Mouse (Mus musculus) E14TG2a.4 (cell line): ENCODE results near the gene Clec2l.

Experiments
- H3K27me3 ChIP-seq: 2 replicates; pipeline ENCODE4 v1.6.1; 2014; ENCODE audit warnings: low read length, control low read depth; ENCODE audit not compliant: insufficient read depth
- H3K36me3 ChIP-seq: 2 replicates; pipeline ENCODE4 v1.6.1; 2014; ENCODE audit warnings: low read length, control low read depth; ENCODE audit not compliant: insufficient read depth
- H3K4me1 ChIP-seq: replicated peaks from 2 replicates; pipeline ENCODE4 v1.6.1; 2014; ENCODE audit warnings: low read depth, low read length, control low read depth
- H3K4me3 ChIP-seq: replicated peaks from 2 replicates; pipeline ENCODE4 v1.5.1; 2014; ENCODE audit warnings: mild to moderate bottlenecking, low read length
- H3K9me3 ChIP-seq: 2 replicates; pipeline ENCODE4 v1.6.1; 2014; ENCODE audit warnings: low read length, control low read depth
- CTCF ChIP-seq: conservative IDR thresholded peaks from 2 replicates; pipeline ENCODE4 v1.5.1; 2014; ENCODE audit warnings: low read length
- NANOG ChIP-seq: IDR thresholded peaks from 2 replicates; pipeline ENCODE4 v1.6.1; 2014; ENCODE audit warnings: borderline replicate concordance, low read length, mixed read lengths
- POU5F1 ChIP-seq: IDR thresholded peaks from 2 replicates; pipeline ENCODE4 v1.6.1; 2014; ENCODE audit warnings: low read length, borderline replicate concordance

Clec2l gene

DNA sequence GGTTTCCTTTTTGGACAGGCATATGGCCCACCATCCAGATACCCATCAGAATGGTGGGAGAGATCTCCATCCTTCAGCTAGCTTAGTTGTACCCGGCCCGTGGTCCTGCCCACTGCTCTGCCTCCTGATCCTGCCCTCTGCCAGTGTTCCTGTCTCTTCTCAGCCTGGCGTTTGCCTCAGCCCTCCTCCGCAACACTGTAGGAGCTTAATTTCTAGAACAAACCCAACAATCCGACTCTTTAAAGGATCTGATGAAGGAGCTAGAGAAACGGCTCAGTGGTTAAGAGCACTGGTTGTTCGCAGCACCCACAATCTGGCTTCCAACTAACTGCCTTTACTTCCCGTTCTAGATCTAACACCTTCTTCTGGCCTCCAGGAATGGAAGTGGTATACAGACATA is 28.4 kb upstream of the Clec2l start:
- H3K9me3 ChIP-seq: no peaks in the 10 kb centered on the region
- no peak for TF ChIP-seq CTCF
- TF ChIP-seq NANOG: no peak
- no peak for TF ChIP-seq POU5F1
- peaks cover 71% of the 10 kb centered on the region for H3K27me3 ChIP-seq
- peaks cover 18% of the 10 kb centered on the region for H3K4me1 ChIP-seq
- H3K4me3 ChIP-seq: no peak overlapping the region
- no peaks in the 10 kb centered on the region for H3K36me3 ChIP-seq

DNA sequence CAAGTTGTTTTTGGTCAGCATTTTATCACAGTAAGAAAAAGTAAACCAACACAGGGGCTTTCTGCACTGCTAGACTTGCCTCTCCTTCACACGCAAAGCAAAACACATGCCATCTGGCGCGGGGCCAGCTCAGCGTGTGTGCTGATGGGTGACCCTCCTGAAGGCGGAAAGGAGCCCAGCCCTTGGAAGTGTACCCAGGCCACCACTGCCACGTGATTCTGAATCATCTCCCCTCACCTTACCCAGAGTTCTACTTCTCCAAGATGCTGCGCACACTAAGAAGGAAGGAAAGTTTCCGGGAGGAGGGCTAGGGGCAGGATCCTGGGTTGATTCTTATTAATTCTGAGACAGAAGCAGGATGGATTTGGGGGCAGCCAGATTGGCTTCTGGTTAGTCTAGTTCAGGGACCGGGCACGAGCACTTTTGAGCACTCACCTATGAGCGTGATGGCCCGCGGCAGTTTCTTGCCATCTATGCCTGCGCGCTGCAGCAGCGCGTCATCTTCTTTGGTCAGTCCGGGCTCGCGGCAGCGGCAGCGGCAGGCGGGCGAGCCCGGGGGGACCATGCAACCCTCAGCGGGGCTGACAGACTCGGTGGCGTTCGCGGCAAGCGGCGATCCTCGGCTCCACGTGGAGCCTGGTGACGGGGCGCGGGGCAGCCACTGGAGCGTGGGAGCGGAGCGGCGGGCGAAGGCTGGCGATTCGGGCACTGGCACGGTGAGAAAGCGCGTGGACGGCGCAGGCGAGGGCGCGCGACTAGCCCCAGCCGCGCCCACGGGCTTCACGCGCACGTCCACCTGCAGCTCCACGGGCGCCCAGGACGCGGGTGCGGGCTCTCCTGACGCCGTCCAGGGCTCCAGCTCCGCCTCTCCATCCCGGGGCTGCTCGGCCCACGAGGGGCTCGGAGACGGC is 26.7 kb upstream of the Clec2l start:
- TF ChIP-seq NANOG: no peak
- TF ChIP-seq POU5F1: no peak
- no peak for TF ChIP-seq CTCF
- no peaks in the 10 kb centered on the region for H3K36me3 ChIP-seq

DNA sequence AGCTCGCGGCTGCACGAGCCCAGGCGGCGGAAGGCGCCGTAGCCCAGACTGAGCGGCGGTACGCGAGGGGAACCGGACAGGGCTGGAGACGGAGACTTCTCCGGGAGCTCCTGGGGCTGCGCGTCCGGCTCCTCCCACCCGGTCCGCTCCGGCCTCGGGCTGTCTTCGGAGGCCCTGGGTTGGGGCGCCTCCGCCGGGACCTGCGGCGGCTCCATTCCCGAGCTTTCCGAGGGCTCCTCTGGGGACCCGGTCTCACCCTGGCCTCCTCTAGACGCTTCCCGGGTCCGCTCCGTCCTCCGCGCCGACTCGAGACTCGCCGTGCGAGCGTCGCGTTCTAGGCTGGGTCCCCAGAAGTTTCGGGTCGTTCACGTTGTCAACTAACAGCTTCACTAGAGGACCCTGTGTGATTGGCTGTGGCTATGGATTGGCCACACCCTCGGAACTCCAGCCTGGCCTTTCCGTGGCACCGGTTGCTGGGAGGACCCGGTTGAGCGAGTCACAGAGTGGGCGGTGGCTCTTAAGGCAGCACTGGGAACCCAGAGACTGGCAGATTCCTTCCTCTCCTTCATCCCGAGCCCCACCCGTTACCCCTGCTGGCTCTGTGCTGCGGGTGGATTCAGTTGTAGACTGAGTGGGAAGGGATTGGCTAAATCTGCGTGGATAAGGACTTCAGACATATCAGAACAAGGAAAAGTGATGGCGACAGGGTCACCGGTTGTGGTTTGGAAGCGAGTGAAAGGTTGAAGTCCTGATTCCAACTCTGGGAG is 25.8 kb upstream of the Clec2l start, which contains the start of gene Klrg2:
TSS of gene Klrg2 (minus strand) at position 391 of the 767 bp plus-strand sequence.
- Histone ChIP-seq H3K9me3 (no peaks in the 10 kb centered on the region), H3K27me3 (peaks cover 96% of the 10 kb centered on the region)
- no peak for TF ChIP-seq CTCF

More for the DNA sequence above, 26.7 kb upstream of the Clec2l start:
- Histone ChIP-seq H3K4me1 (peaks cover 18% of the 10 kb centered on the region), H3K27me3 (peaks cover 89% of the 10 kb centered on the region), H3K4me3 (peak overlapping the region; percentile 86), H3K9me3 (no peaks in the 10 kb centered on the region)

GRCm38 (mm10) chr6:38640401-38640800 is 22.5 kb upstream of the Clec2l start:
- Histone ChIP-seq H3K27me3 (peaks cover 84% of the 10 kb centered on the region), H3K36me3 (no peaks in the 10 kb centered on the region), H3K4me3 (no peak overlapping the region), H3K9me3 (no peaks in the 10 kb centered on the region), H3K4me1 (peaks cover 20% of the 10 kb centered on the region)
- TF ChIP-seq CTCF: no peak
- no peak for TF ChIP-seq POU5F1
- TF ChIP-seq NANOG: no peak

More for the DNA sequence above, 25.8 kb upstream of the Clec2l start, which contains the start of gene Klrg2:
- H3K4me1 ChIP-seq: peaks cover 19% of the 10 kb centered on the region
- no peaks in the 10 kb centered on the region for H3K36me3 ChIP-seq
- H3K4me3 ChIP-seq: peak within 1 kb of the TSS; percentile 86

GRCm38 (mm10) chr6:38641228-38641627 is 21.6 kb upstream of the Clec2l start:
- Histone ChIP-seq H3K9me3 (no peaks in the 10 kb centered on the region), H3K4me3 (no peak overlapping the region), H3K36me3 (no peaks in the 10 kb centered on the region), H3K27me3 (peaks cover 82% of the 10 kb centered on the region), H3K4me1 (peaks cover 13% of the 10 kb centered on the region)
- TF ChIP-seq POU5F1 (no peak), CTCF (no peak), NANOG (no peak)

GRCm38 (mm10) chr6:38641645-38642044 is 21.2 kb upstream of the Clec2l start:
- peaks cover 82% of the 10 kb centered on the region for H3K27me3 ChIP-seq
- no peaks in the 10 kb centered on the region for H3K9me3 ChIP-seq
- no peaks in the 10 kb centered on the region for H3K36me3 ChIP-seq
- TF ChIP-seq NANOG: no peak
- TF ChIP-seq POU5F1: no peak
- no peak for TF ChIP-seq CTCF
- peaks cover 13% of the 10 kb centered on the region for H3K4me1 ChIP-seq
- H3K4me3 ChIP-seq: no peak overlapping the region

- Histone ChIP-seq H3K4me3 (no peak overlapping the region), H3K27me3 (peaks cover 78% of the 10 kb centered on the region)
These were observed 20.3 kb upstream of the Clec2l start for GRCm38 (mm10) chr6:38642593-38642992.

GRCm38 (mm10) chr6:38643039-38643438 is 19.8 kb upstream of the Clec2l start:
- H3K4me3 ChIP-seq: no peak overlapping the region
- no peaks in the 10 kb centered on the region for H3K9me3 ChIP-seq
- H3K27me3 ChIP-seq: peaks cover 78% of the 10 kb centered on the region
- H3K36me3 ChIP-seq: no peaks in the 10 kb centered on the region
- peaks cover 7% of the 10 kb centered on the region for H3K4me1 ChIP-seq
- TF ChIP-seq POU5F1 (no peak), CTCF (no peak)

More at GRCm38 (mm10) chr6:38642593-38642992, 20.3 kb upstream of the Clec2l start:
- Histone ChIP-seq H3K36me3 (no peaks in the 10 kb centered on the region), H3K9me3 (no peaks in the 10 kb centered on the region), H3K4me1 (peaks cover 7% of the 10 kb centered on the region)
- TF ChIP-seq NANOG (no peak), CTCF (no peak), POU5F1 (no peak)
